Mouse (Mus musculus): ENCODE measurements around the gene Rab5if.
"Not testable (repeated sequence)": the region's sequence is repeated elsewhere in the genome, so short reads cannot be mapped to it uniquely, and the experiment has no call there.

Gene Rab5if

GRCm38 (mm10) chr2:156862772-156863486, at the start of gene Rab5if:
Gene Rab5if (plus strand): TSS chr2:156863128.
- DNase-seq = peak; percentile 97 to 99

GRCm38 (mm10) chr2:156814344-156814801, 48.6 kb upstream of the Rab5if start:
- no peak for DNase-seq

GRCm38 (mm10) chr2:156814893-156815292, 48.0 kb upstream of the Rab5if start:
- DNase-seq = no peak

GRCm38 (mm10) chr2:156815412-156815811, 47.5 kb upstream of the Rab5if start:
- DNase-seq = no peak

- DNase-seq = no peak
These were observed 46.8 kb upstream of the Rab5if start for GRCm38 (mm10) chr2:156816116-156816515.

GRCm38 (mm10) chr2:156825128-156825527, 37.8 kb upstream of the Rab5if start:
- not testable (repeated sequence) for DNase-seq

GRCm38 (mm10) chr2:156834336-156834735, 28.6 kb upstream of the Rab5if start:
- DNase-seq = no peak

GRCm38 (mm10) chr2:156838839-156839238, 24.1 kb upstream of the Rab5if start:
- DNase-seq = no peak

- no peak for DNase-seq
These were observed 23.4 kb upstream of the Rab5if start, which contains the start of gene Tgif2 for GRCm38 (mm10) chr2:156839319-156840191. Gene Tgif2 (plus strand): TSS chr2:156840007.

- DNase-seq = no peak
These were observed 22.5 kb upstream of the Rab5if start for GRCm38 (mm10) chr2:156840301-156841027.

- DNase-seq = no peak
These were observed 21.7 kb upstream of the Rab5if start for GRCm38 (mm10) chr2:156841028-156841840.

GRCm38 (mm10) chr2:156841841-156842706, 20.9 kb upstream of the Rab5if start:
- peak; percentile 36 to 46 for DNase-seq

- no peak for DNase-seq
These were observed 20.2 kb upstream of the Rab5if start for GRCm38 (mm10) chr2:156842711-156843110.

GRCm38 (mm10) chr2:156843331-156843730, 19.6 kb upstream of the Rab5if start:
- no peak for DNase-seq

- no peak for DNase-seq
These were observed 18.2 kb upstream of the Rab5if start for GRCm38 (mm10) chr2:156844715-156845114.

- DNase-seq = no peak
These were observed 15.3 kb upstream of the Rab5if start for GRCm38 (mm10) chr2:156847653-156848052.

- no peak for DNase-seq
These were observed 14.3 kb upstream of the Rab5if start for GRCm38 (mm10) chr2:156848526-156849182.

GRCm38 (mm10) chr2:156850505-156850904, 12.4 kb upstream of the Rab5if start:
- DNase-seq = no peak

- not testable (repeated sequence) for DNase-seq
These were observed 9.3 kb upstream of the Rab5if start for GRCm38 (mm10) chr2:156853584-156853983.

- DNase-seq = peak; percentile 50 to 56
These were observed 8.7 kb upstream of the Rab5if start for GRCm38 (mm10) chr2:156853999-156854771.
